Mouse (Mus musculus): ENCODE measurements at regions not wholly inside any gene's neighbourhood (a gene's known extent, or its start where the extent isn't known, plus 50 kb on each side); places are given as distances from the start of the nearest gene placed in this dataset.

- TF ChIP-seq POLR2A (IDR thresholded peaks at IDR 0.05; ENCODE audit: insufficient read depth, low read depth, low read length), result no peak
- peak; percentile 63 for TF ChIP-seq CTCF (IDR thresholded peaks at IDR 0.05)
- no peak for TF ChIP-seq EP300 (IDR thresholded peaks at IDR 0.05; ENCODE audit: insufficient read depth, low read depth, low read length)
These were observed 67.7 kb downstream of the Fam181b start for GRCm38 (mm10) chr7:93147379-93147778.
